Mouse (Mus musculus) testis, adult 2 months (tissue): Measurements from ENCODE around the gene Gucy2g.

Experiments
- CTCF ChIP-seq: fragments of 200-500 bp; IDR thresholded peaks from 2 replicates; pipeline ENCODE4 v1.5.1; 2012; ENCODE audit warnings: low read depth, mild to moderate bottlenecking, inconsistent platforms, low read length, moderate library complexity; ENCODE audit not compliant: control insufficient read depth, insufficient read depth, insufficient replicate concordance
- POLR2A ChIP-seq: fragments of 200-500 bp; IDR thresholded peaks from 2 replicates; pipeline ENCODE4 v1.6.1; 2012; ENCODE audit warnings: low read depth, mild to moderate bottlenecking, inconsistent platforms, low read length, moderate library complexity; ENCODE audit not compliant: control insufficient read depth

DNA sequence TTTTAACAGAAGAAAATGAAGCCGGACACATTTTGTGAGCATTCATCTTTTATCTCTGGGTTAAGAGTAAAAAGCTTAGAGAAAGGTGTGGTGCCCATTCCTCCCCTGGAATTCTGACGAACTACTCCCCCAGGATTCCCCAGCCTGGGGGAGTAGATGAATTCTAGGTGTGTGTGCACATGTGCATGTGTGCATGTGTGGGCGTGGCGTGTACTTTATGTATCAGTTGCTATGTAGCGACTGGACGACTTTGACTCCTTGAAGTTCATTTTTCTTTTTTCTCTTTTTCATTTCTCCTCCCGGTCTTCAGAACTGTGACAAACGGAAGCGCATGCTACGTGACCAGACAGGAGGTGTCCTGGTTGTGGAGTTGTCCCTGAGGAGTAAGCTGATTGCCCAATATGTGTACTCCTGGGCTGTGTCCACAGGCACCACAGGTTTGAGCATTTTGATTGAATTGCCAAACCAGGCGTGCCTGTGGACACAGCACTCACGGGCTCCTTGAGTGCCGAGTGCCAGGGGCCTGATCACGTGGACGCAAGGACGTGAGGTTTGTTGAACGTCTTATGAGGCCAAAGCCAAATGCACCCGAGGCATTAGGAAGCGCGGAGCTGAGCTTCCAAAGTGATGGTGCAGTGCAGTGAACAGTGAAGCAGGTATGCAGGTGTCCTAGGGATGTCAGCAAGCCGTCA is 48.6 kb downstream of the Gucy2g start:
- no peak for TF ChIP-seq CTCF
- no peak for TF ChIP-seq POLR2A
